Mouse (Mus musculus) gastrocnemius, postnatal 10 days (tissue): ENCODE measurements at regions not wholly inside any gene's neighbourhood (a gene's known extent, or its start where the extent isn't known, plus 50 kb on each side); places are given as distances from the start of the nearest gene placed in this dataset.

Experiments
- DNase-seq: peaks from one replicate; pipeline ENCODE4 v3.0.0; 2021; ENCODE audit warnings: mixed read lengths

DNA sequence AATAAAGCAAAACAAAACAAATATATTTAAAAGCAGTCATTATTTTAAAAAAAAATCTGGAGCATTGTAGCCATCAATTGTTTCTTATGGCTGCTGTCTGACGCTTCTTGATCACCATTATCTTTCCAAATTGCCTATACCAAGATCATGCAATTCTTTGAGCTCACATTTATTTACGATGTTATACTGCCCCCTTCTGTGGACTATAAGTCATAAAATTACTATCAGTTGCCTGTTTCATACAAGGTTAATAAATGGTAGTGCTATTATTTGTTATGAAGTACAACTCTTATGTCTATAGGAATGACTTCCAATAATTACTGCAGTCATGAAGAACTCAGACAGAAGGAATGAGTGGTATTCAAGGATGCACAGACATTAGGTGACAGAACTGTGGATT is 57.3 kb upstream of the Eda2r start:
- DNase-seq = no peak

DNA sequence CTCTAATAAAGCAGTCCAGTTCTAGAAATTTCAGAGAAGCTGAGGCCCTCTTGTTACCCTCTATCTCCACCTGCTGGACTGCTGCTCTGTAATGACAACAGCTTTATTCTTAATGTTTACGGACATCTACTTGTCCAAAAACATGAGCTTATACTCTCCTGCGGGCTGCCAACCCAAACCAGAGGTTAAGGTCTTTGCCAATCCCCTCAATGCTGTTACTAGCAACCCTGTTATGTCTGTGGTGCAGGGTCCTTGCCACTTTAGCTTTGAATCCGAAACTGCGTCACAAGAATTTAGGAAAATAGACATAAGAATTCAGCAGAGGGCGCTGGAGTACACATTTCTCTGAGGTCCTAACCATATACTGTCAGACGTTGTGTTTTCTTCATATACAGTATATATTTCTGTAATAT is 54.4 kb upstream of the Eda2r start:
- DNase-seq = peak; percentile 22
